Mouse (Mus musculus): ENCODE measurements around the gene Rbmxl1.

- TF ChIP-seq CTCF (IDR thresholded peaks at IDR 0.05), result no peak
- no peak for TF ChIP-seq EP300 (IDR thresholded peaks at IDR 0.05; ENCODE audit: insufficient read depth, low read depth, low read length)
- no peak for TF ChIP-seq POLR2A (IDR thresholded peaks at IDR 0.05; ENCODE audit: insufficient read depth, low read depth, low read length)
Measured at GRCm38 (mm10) chr8:78514706-78515105, 6.0 kb upstream of the Rbmxl1 start.
